Mouse (Mus musculus) stomach, postnatal 0 days (tissue): Measurements from ENCODE around the gene Tvp23b. TPM values are rescaled to one million over a fixed set of nuclear protein-coding genes. Genes with fewer than 3 reads are reported as not detected.
A peak's percentile ranks its signal among the peaks of the same experiment; 100 is the strongest.

Experiments used
- ATAC-seq: fragments of 200-750 bp; cut with Nextera tagmentation; 2 replicates; pipeline ENCODE4 v1.8.0; 2017; ENCODE audit not compliant: low FRiP score, low TSS enrichment
- DNase-seq: peaks from one replicate; pipeline ENCODE4 v3.0.0-alpha.2; 2016; ENCODE audit warnings: low spot score
- H3K27ac ChIP-seq: fragments of 300-500 bp; sonication (generic); replicated peaks from 2 replicates; pipeline ENCODE4 v1.5.1; 2014; ENCODE audit warnings: mild to moderate bottlenecking, control low read depth
- H3K27me3 ChIP-seq: fragments of 300-500 bp; sonication (generic); 2 replicates; pipeline ENCODE4 v1.6.1; 2014; ENCODE audit warnings: low read length; ENCODE audit not compliant: control insufficient read depth, insufficient read depth
- H3K36me3 ChIP-seq: fragments of 300-500 bp; sonication (generic); 2 replicates; pipeline ENCODE4 v1.6.1; 2014; ENCODE audit warnings: low read length, mixed read lengths; ENCODE audit not compliant: control insufficient read depth, insufficient read depth
- H3K4me1 ChIP-seq: fragments of 300-500 bp; sonication (generic); replicated peaks from 2 replicates; pipeline ENCODE4 v1.6.1; 2014; ENCODE audit warnings: antibody characterized with exemption; ENCODE audit not compliant: control insufficient read depth, insufficient read depth
- H3K4me2 ChIP-seq: fragments of 300-500 bp; sonication (generic); replicated peaks from 2 replicates; pipeline ENCODE4 v1.6.1; 2014; ENCODE audit warnings: low read depth, mild to moderate bottlenecking, control low read depth, moderate library complexity
- H3K4me3 ChIP-seq: fragments of 300-500 bp; sonication (generic); 2 replicates; pipeline ENCODE4 v1.5.1; 2014; ENCODE audit warnings: low read depth, low read length, control low read depth
- H3K9ac ChIP-seq: fragments of 300-500 bp; sonication (generic); 2 replicates; pipeline ENCODE4 v1.6.1; 2014; ENCODE audit warnings: mild to moderate bottlenecking, low read length, control low read depth, mixed read lengths
- H3K9me3 ChIP-seq: fragments of 300-500 bp; sonication (generic); 2 replicates; pipeline ENCODE4 v1.6.1; 2016; ENCODE audit warnings: low read length; ENCODE audit not compliant: control insufficient read depth
- CTCF ChIP-seq: IDR thresholded peaks from 2 replicates; pipeline ENCODE4 v1.5.1; 2016; ENCODE audit warnings: antibody characterized with exemption, low read depth, mild to moderate bottlenecking, moderate library complexity
- EP300 ChIP-seq: optimal IDR thresholded peaks from 2 replicates; pipeline ENCODE3; 2016; ENCODE audit warnings: antibody characterized with exemption
- WGBS: fragments of 180-500 bp; shearing (Covaris S2); extraction: QIAGEN DNeasy Blood & Tissue Kit; methylation state at CpG from one replicate; pipeline ENCODE4 v1.1.7; 2014; 5-methylcytosine and 5-hydroxymethylcytosine counted together
- polyA plus RNA-seq: library from polyadenylated mRNA; unstranded; fragments of >200 nt; fragmentation: Nextera tagmentation; extraction: Ambion mirVana; gene quantifications from 2 replicates; pipeline ENCODE4 v1.2.1, GENCODE M21; 2015

Tvp23b gene
- polyA plus RNA-seq, 1 experiment from 2014 or later: 71.1 TPM

DNA sequence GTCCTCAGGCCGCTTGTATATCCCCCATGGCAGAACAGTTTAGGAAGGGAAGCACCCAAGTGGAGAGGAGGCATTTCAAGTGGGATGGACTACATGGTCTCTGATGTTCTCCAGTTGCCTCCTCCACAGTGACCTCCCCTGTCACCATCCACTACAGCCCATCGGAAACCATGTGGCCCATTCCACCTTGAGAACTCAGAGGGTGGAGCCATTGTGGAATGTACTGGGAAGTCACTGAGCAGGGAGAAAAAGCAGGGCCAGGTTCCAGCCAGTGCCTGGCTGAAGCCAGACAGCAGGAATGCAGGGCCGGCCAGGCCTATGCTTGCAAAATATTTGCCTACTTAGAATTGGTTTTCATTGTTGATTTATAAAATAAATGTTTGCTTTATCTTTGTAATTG, 75.5 kb downstream of the Tvp23b start:
- H3K9ac ChIP-seq: no peak overlapping the region
- no peak overlapping the region for H3K4me3 ChIP-seq
- no peaks in the 10 kb centered on the region for H3K36me3 ChIP-seq
- H3K4me2 ChIP-seq: no peak overlapping the region
- WGBS: 49% methylated on average over 2 of the region's 3 CpGs
- no peaks in the 10 kb centered on the region for H3K4me1 ChIP-seq
- DNase-seq (no peak), ATAC-seq (no peak)
- H3K27ac ChIP-seq: no peak overlapping the region
- TF ChIP-seq CTCF (no peak), EP300 (no peak)
- H3K9me3 ChIP-seq: no peaks in the 10 kb centered on the region
- no peaks in the 10 kb centered on the region for H3K27me3 ChIP-seq

- no peak overlapping the region for H3K9ac ChIP-seq
- H3K9me3 ChIP-seq: no peaks in the 10 kb centered on the region
- no peaks in the 10 kb centered on the region for H3K4me1 ChIP-seq
- no peaks in the 10 kb centered on the region for H3K27me3 ChIP-seq
- no peaks in the 10 kb centered on the region for H3K36me3 ChIP-seq
- ATAC-seq: no peak
- WGBS: 71% methylated on average over 5 of the region's 5 CpGs
- no peak overlapping the region for H3K4me3 ChIP-seq
- H3K4me2 ChIP-seq: no peak overlapping the region
- TF ChIP-seq EP300 (no peak), CTCF (no peak)
- H3K27ac ChIP-seq: no peak overlapping the region
- DNase-seq: no peak
These were observed 75.9 kb downstream of the Tvp23b start for GRCm38 (mm10) chr11:62955186-62955585.

- H3K27ac ChIP-seq: no peak overlapping the region
- H3K36me3 ChIP-seq: no peaks in the 10 kb centered on the region
- H3K4me1 ChIP-seq: no peaks in the 10 kb centered on the region
- no peaks in the 10 kb centered on the region for H3K9me3 ChIP-seq
- ATAC-seq (no peak), DNase-seq (no peak)
- no peak overlapping the region for H3K4me3 ChIP-seq
- H3K9ac ChIP-seq: no peak overlapping the region
- WGBS: 62% methylated on average over 6 of the region's 6 CpGs
- H3K4me2 ChIP-seq: no peak overlapping the region
- no peaks in the 10 kb centered on the region for H3K27me3 ChIP-seq
- TF ChIP-seq EP300 (no peak), CTCF (no peak)
These were observed 76.5 kb downstream of the Tvp23b start for GRCm38 (mm10) chr11:62955776-62956175.

DNA sequence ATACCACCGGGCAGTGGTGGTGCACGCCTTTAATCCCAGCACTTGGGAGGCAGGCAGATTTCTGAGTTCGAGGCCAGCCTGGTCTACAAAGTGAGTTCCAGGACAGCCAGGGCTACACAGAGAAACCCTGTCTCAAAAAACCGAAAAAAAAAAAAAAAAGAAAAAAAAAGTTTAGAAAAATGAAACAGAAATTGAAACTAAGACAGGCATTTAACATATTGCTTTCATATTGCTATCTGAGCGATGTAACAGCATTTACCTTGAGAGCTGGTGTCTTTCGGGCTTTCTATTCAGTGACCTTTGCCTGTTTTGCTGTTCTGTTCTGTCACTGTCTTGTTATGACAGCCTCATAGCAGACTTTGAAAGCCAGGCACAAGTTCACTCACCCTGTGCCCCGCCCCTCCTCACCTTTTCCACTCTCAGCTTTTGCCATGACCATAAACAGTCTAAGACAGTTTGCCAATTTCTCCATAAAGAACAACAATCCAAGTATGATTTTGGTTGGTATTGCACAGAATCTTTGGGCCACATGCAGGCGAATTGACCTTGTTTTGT, 78.4 kb downstream of the Tvp23b start:
- DNase-seq: no peak
- Histone ChIP-seq H3K9ac (no peak overlapping the region), H3K36me3 (no peaks in the 10 kb centered on the region), H3K27ac (no peak overlapping the region), H3K27me3 (no peaks in the 10 kb centered on the region), H3K9me3 (no peaks in the 10 kb centered on the region), H3K4me3 (no peak overlapping the region), H3K4me1 (no peaks in the 10 kb centered on the region), H3K4me2 (no peak overlapping the region)
- TF ChIP-seq EP300 (no peak), CTCF (no peak)
- WGBS: 91% methylated on average over 8 of the region's 8 CpGs
- no peak for ATAC-seq

GRCm38 (mm10) chr11:62963292-62963691, 84.0 kb downstream of the Tvp23b start:
- no peak overlapping the region for H3K4me3 ChIP-seq
- WGBS: 70% methylated on average over 4 of the region's 4 CpGs
- ATAC-seq: no peak
- TF ChIP-seq EP300 (no peak), CTCF (no peak)
- H3K27me3 ChIP-seq: no peaks in the 10 kb centered on the region
- no peaks in the 10 kb centered on the region for H3K36me3 ChIP-seq
- H3K27ac ChIP-seq: no peak overlapping the region
- no peak overlapping the region for H3K9ac ChIP-seq
- no peaks in the 10 kb centered on the region for H3K4me1 ChIP-seq
- no peak overlapping the region for H3K4me2 ChIP-seq
- no peak for DNase-seq
- H3K9me3 ChIP-seq: no peaks in the 10 kb centered on the region

GRCm38 (mm10) chr11:62966424-62966764, 87.1 kb downstream of the Tvp23b start:
- H3K4me1 ChIP-seq: no peaks in the 10 kb centered on the region
- TF ChIP-seq EP300: no peak
- TF ChIP-seq CTCF: peak; percentile 8; the same call in 1 of the 2 replicates
- H3K4me2 ChIP-seq: peak overlapping the region; percentile 42
- H3K4me3 ChIP-seq: no peak overlapping the region
- H3K27ac ChIP-seq: peak overlapping the region; percentile 94
- WGBS: 37% methylated on average over 3 of the region's 3 CpGs
- H3K36me3 ChIP-seq: no peaks in the 10 kb centered on the region
- H3K27me3 ChIP-seq: no peaks in the 10 kb centered on the region
- H3K9me3 ChIP-seq: no peaks in the 10 kb centered on the region
- no peak overlapping the region for H3K9ac ChIP-seq
- DNase-seq (no peak), ATAC-seq (no peak)

Other genes starting within 250 kb of the Tvp23b start
- gene Lrrc75a, start 230.9 kb upstream of the Tvp23b start, polyA plus RNA-seq: 7.3 and 8.4 TPM in 2 replicates
- 30.2 and 35.9 TPM in 2 replicates for gene Mmgt2, start 230.8 kb upstream of the Tvp23b start, polyA plus RNA-seq
- 2.5 and 2.6 TPM in 2 replicates for gene Zfp287, start 147.6 kb upstream of the Tvp23b start, polyA plus RNA-seq
- not detected in 2 replicates for gene Gm10428, start 126.4 kb upstream of the Tvp23b start, polyA plus RNA-seq
- 4.6 and 5.5 TPM in 2 replicates for gene Zfp286, start 90.0 kb upstream of the Tvp23b start, polyA plus RNA-seq
- gene Trim16, start 59.2 kb upstream of the Tvp23b start, polyA plus RNA-seq: 23.4 and 25.0 TPM in 2 replicates
- 0.47 TPM in 2 replicates for gene Fbxw10, start 32.4 kb upstream of the Tvp23b start, polyA plus RNA-seq
- gene Cdrt4, start 71.7 kb downstream of the Tvp23b start, polyA plus RNA-seq: 0.15 TPM in 1 of 2 replicates, not detected in the other
- gene Tekt3, start 182.2 kb downstream of the Tvp23b start, polyA plus RNA-seq: not detected in 2 replicates
- 96.7 and 102 TPM in 2 replicates for gene Pmp22, start 249.5 kb downstream of the Tvp23b start, polyA plus RNA-seq